In the genomic region with DNA sequence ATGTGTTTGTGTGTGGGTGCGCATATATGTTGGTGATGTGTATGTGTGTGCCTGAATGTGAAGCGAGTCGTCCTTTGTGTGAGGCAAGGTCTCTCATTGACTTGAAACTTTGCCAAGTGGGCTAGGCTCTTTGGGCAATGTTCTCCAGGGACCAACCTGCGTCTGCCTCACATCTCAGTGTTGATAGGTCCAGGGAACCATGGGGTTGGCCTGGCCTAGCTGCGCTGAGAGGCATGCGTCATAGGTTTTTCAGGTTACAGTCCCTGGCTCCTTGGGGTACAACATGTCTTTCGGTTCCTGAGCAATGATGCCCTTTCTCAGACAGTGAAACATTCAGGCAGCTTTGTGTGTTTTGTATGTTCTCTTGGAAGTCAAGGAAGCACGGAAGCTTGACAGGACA, we compare ENCODE assay signal across 20 mouse cellular contexts. TPM values are rescaled to one million over a fixed set of nuclear protein-coding genes. Genes with fewer than 3 reads are reported as not detected.
"Had no signal": no experiment of that assay in that cellular context is flagged by ENCODE, and none has a peak within 500 bp of the region (broad histone marks: within the 10 kb centered on the region; RNA-seq: fewer than 3 reads in every experiment).

No protein-coding gene starts in this region.

- H3K9ac ChIP-seq: lung, embryonic 14.5 days; midbrain, embryonic 12.5 days; neural tube, embryonic 13.5 days; neural tube, embryonic 15.5 days had no signal

- H3K36me3 ChIP-seq: midbrain, embryonic 10.5 days; midbrain, embryonic 12.5 days; neural tube, embryonic 13.5 days; neural tube, embryonic 15.5 days had no signal

- ATAC-seq: midbrain, embryonic 16.5 days had no signal

- H3K4me3 ChIP-seq: midbrain, embryonic 10.5 days; midbrain, embryonic 12.5 days; myocyte; neural tube, embryonic 13.5 days; neural tube, embryonic 15.5 days had no signal

- H3K4me2 ChIP-seq: lung, embryonic 14.5 days; midbrain, embryonic 12.5 days; neural tube, embryonic 13.5 days; neural tube, embryonic 15.5 days had no signal

- H3K27me3 ChIP-seq: neural tube, embryonic 13.5 days; neural tube, embryonic 15.5 days had no signal

- DNase-seq: lung, embryonic 14.5 days; lung, postnatal 10 days; lung, postnatal 4 days; midbrain, embryonic 14.5 days; retina, postnatal 1 day; right cerebral cortex, adult 18-20 months; right cerebral cortex, postnatal 25 days; right cerebral cortex, postnatal 4 days; spleen, adult 18-20 months; thymus, adult 18-20 months; thymus, postnatal 14 days; thymus, postnatal 36 days had no signal

- H3K27ac ChIP-seq: midbrain, embryonic 10.5 days; midbrain, embryonic 12.5 days; neural tube, embryonic 13.5 days; neural tube, embryonic 15.5 days had no signal

RNA-seq across cellular contexts. Expression of a gene that starts 49.3 kb away (rescaled TPM):
- total RNA-seq: megakaryocyte, adult 5-6 weeks; megakaryocyte-erythroid progenitor cell, adult 5-6 weeks had no signal
- polyA plus RNA-seq: myocyte had no signal
